Mouse (Mus musculus) limb, embryonic 14.5 days (tissue): Measurements from ENCODE around the gene C530008M17Rik. TPM values are rescaled to one million over a fixed set of nuclear protein-coding genes. Genes with fewer than 3 reads are reported as not detected.
A peak's percentile ranks its signal among the peaks of the same experiment; 100 is the strongest.

ENCODE experiments used
- ATAC-seq: fragments of 200-750 bp; cut with Nextera tagmentation; 2 replicates; pipeline ENCODE4 v1.8.0; 2017; ENCODE audit warnings: low read depth, moderate number of reproducible peaks, moderate TSS enrichment; ENCODE audit not compliant: low FRiP score
- DNase-seq: peaks from one replicate; pipeline ENCODE4 v3.0.0-alpha.2; 2015; ENCODE audit warnings: low spot score
- H3K27ac ChIP-seq: fragments of 300-500 bp; sonication (generic); replicated peaks from 2 replicates; pipeline ENCODE4 v1.5.1; 2014; ENCODE audit warnings: low read depth, mild to moderate bottlenecking, low read length, moderate library complexity, mixed read lengths
- H3K27me3 ChIP-seq: fragments of 300-500 bp; sonication (generic); 2 replicates; pipeline ENCODE4 v1.6.1; 2014; ENCODE audit warnings: low read length, mixed read lengths; ENCODE audit not compliant: control insufficient read depth, insufficient read depth
- H3K36me3 ChIP-seq: fragments of 300-500 bp; sonication (generic); 2 replicates; pipeline ENCODE4 v1.6.1; 2014; ENCODE audit warnings: mild to moderate bottlenecking, low read length, moderate library complexity, mixed read lengths; ENCODE audit not compliant: control insufficient read depth, insufficient read depth
- H3K4me1 ChIP-seq: fragments of 300-500 bp; sonication (generic); 2 replicates; pipeline ENCODE4 v1.6.1; 2014; ENCODE audit warnings: antibody characterized with exemption, low read length, mixed read lengths; ENCODE audit not compliant: control insufficient read depth, insufficient read depth
- H3K4me2 ChIP-seq: fragments of 300-500 bp; sonication (generic); replicated peaks from 2 replicates; pipeline ENCODE4 v1.6.1; 2014; ENCODE audit warnings: low read depth, mild to moderate bottlenecking, low read length, moderate library complexity; ENCODE audit not compliant: severe bottlenecking
- H3K4me3 ChIP-seq: fragments of 300-500 bp; sonication (generic); replicated peaks from 2 replicates; pipeline ENCODE4 v1.5.1; 2014; ENCODE audit warnings: low read length
- H3K9ac ChIP-seq: fragments of 300-500 bp; sonication (generic); 2 replicates; pipeline ENCODE4 v1.6.1; 2014; ENCODE audit warnings: mild to moderate bottlenecking, low read depth, low read length, moderate library complexity; ENCODE audit not compliant: severe bottlenecking
- H3K9me3 ChIP-seq: fragments of 300-500 bp; sonication (generic); 2 replicates; pipeline ENCODE4 v1.6.1; 2016; ENCODE audit warnings: low read length; ENCODE audit not compliant: control insufficient read depth
- POLR2A ChIP-seq: fragments of 200-500 bp; IDR thresholded peaks from 2 replicates; pipeline ENCODE4 v1.8.0; 2012; ENCODE audit warnings: inconsistent platforms, mild to moderate bottlenecking, moderate library complexity, borderline replicate concordance; ENCODE audit not compliant: insufficient read depth, insufficient read length; ENCODE audit errors: extremely low read depth
- WGBS: fragments of 180-500 bp; shearing (Covaris S2); extraction: QIAGEN DNeasy Blood & Tissue Kit; methylation state at CpG from one replicate; pipeline ENCODE4 v1.1.7; 2014; 5-methylcytosine and 5-hydroxymethylcytosine counted together
- polyA plus RNA-seq, 2 experiments: library from polyadenylated mRNA; depleted of rRNA in 1 of 2; stranded (reverse) in 1 of 2; unstranded in 1 of 2; fragments of >200 nt; fragmentation: Nextera tagmentation in 1 of 2; extraction: Ambion mirVana in 1 of 2; gene quantifications; 2 replicates each; pipeline versions ENCODE4 v1.2.1 to v1.2.3; 2012 to 2014

The C530008M17Rik gene
- polyA plus RNA-seq, 2 experiments, result 12.6 to 26.5 TPM

DNA sequence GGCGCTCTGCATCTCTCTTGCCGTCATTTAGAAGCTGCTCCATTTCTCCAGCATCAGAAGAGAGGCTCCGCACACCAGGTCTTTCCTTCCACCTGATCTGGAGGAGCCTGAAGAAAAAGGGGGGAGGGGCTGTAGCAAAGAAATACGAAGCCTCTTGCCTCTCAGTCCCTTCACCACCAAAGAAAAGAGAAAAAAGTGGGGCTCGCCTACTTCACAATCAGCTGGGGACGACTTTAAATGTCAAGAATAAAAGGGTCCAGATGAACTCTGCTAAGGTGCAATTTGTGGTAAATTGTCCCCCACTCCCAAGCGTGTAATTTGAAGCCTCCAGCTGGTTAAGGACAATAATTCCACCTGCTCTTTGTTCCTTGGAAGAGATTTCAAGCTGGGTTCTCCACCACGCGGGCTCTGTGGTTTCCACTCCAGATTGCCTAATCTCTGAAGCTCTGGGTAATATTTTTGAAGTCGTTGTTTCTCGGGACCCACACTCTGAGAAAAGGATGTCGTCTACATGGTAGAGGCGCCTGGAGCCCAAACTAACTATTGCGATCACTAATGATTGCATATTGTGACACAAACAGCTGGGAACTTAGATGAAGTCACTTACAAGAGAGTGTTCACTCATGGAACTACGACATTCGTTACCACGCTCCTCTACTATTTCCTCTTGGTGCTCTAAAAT, 176.4 kb downstream of the C530008M17Rik start:
- Histone ChIP-seq H3K4me3 (no peak overlapping the region), H3K4me1 (no peaks in the 10 kb centered on the region), H3K36me3 (no peaks in the 10 kb centered on the region), H3K27me3 (no peaks in the 10 kb centered on the region), H3K4me2 (no peak overlapping the region), H3K9ac (no peak overlapping the region), H3K27ac (no peak overlapping the region), H3K9me3 (no peaks in the 10 kb centered on the region)
- no peak for TF ChIP-seq POLR2A
- ATAC-seq (no peak), DNase-seq (no peak)
- 62% methylated on average over 17 of the region's 17 CpGs for WGBS

DNA sequence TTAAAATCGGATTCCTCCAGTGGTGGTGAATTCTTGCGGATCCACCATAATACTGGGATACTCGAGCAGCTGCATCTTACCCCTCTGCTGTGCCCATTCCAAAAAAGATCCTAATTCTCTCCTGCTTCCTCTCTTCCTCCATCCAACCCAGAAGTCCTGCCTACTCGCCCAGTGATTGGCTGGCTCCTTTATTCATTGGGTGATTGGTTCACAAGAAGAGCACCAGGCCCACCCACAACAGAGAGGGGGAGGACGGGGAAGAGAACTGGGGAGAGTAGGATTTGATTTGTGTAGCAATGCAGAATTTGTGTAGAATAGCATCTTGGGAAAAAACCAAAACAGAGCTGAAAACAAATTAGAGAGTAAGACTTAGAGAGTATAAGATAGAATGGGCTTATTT, 180.7 kb downstream of the C530008M17Rik start:
- Histone ChIP-seq H3K27ac (no peak overlapping the region), H3K4me3 (no peak overlapping the region), H3K9ac (no peak overlapping the region), H3K9me3 (no peaks in the 10 kb centered on the region), H3K36me3 (no peaks in the 10 kb centered on the region), H3K4me2 (no peak overlapping the region), H3K4me1 (no peaks in the 10 kb centered on the region), H3K27me3 (no peaks in the 10 kb centered on the region)
- ATAC-seq, result no peak
- no peak for TF ChIP-seq POLR2A
- DNase-seq, result no peak
- 63% methylated on average over 5 of the region's 5 CpGs for WGBS

DNA sequence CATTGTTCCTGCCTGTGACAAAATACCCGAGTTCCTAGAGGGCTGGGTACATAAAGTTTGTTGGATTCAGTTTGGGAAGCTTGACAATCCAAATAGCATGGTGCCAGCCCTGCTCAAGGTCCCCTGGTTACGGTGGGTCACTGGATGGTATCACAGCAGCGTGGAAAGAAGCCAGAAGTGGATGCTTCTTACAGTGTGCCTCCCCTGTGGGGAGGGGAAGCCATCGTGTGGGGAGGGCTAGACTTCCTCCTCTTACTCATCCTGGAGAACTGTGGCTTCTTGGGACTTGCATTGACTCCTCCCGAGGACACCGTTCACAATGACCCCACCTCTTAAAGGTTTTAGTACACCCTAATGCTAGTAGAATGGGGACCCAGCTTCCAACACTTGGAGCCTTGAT, 183.5 kb downstream of the C530008M17Rik start:
- no peak for ATAC-seq
- Histone ChIP-seq H3K4me3 (no peak overlapping the region), H3K4me2 (no peak overlapping the region), H3K27ac (no peak overlapping the region), H3K9ac (no peak overlapping the region), H3K36me3 (no peaks in the 10 kb centered on the region), H3K4me1 (no peaks in the 10 kb centered on the region), H3K27me3 (no peaks in the 10 kb centered on the region), H3K9me3 (no peaks in the 10 kb centered on the region)
- DNase-seq, result no peak
- WGBS, result 81% methylated on average over 6 of the region's 6 CpGs
- TF ChIP-seq POLR2A, result no peak

DNA sequence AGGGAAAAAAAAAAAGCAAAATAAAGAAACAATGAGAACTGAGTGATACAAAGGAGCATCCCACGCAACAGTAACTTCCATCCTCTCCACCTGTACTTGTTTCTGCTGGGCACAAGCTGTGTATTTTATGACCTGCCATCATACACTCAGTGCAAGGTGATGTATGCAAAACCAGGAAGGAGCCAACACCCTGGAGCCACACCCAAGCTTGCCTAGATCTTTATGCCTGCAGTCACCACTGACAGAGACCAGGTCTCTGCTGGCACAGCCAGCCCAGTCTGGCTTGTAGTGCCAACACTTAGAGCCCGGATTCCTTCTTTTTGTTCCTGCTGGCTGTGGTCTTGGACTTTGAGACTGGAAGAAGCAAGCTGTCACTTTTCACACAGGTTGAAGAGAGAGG, 185.5 kb downstream of the C530008M17Rik start:
- ATAC-seq (no peak), DNase-seq (no peak)
- no peaks in the 10 kb centered on the region for H3K4me1 ChIP-seq
- no peak overlapping the region for H3K9ac ChIP-seq
- no peaks in the 10 kb centered on the region for H3K9me3 ChIP-seq
- no peak for TF ChIP-seq POLR2A
- no peak overlapping the region for H3K4me2 ChIP-seq
- WGBS, result 82% methylated on average over 2 of the region's 2 CpGs
- no peaks in the 10 kb centered on the region for H3K27me3 ChIP-seq
- no peaks in the 10 kb centered on the region for H3K36me3 ChIP-seq
- no peak overlapping the region for H3K4me3 ChIP-seq
- no peak overlapping the region for H3K27ac ChIP-seq

DNA sequence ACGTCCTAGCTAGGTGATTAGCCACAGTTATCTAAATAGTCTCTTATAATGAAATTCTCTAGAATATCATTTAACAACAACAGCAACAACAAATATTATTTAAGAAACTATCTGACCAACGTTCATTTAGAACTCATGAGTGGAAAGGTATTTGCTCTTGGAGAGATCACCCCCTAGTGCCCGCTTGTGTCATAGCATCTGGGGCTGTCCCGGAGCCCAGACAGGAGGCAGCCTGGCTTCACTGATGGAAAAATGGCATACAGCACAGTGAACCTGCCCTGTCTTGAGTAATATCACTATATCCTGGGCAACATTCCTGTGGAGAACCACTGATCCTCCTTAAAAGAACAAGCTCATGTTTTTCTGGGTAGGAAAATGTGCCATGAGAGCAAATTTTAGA, 187.1 kb downstream of the C530008M17Rik start:
- H3K36me3 ChIP-seq, result no peaks in the 10 kb centered on the region
- H3K4me2 ChIP-seq, result no peak overlapping the region
- no peak overlapping the region for H3K27ac ChIP-seq
- H3K9ac ChIP-seq, result no peak overlapping the region
- H3K4me3 ChIP-seq, result no peak overlapping the region
- 18% methylated on average over 4 of the region's 4 CpGs for WGBS
- ATAC-seq, result peak; percentile 70; the same call in 1 of the 2 replicates
- no peak for TF ChIP-seq POLR2A
- no peaks in the 10 kb centered on the region for H3K27me3 ChIP-seq
- peak; percentile 72 for DNase-seq
- H3K9me3 ChIP-seq, result no peaks in the 10 kb centered on the region
- no peaks in the 10 kb centered on the region for H3K4me1 ChIP-seq

DNA sequence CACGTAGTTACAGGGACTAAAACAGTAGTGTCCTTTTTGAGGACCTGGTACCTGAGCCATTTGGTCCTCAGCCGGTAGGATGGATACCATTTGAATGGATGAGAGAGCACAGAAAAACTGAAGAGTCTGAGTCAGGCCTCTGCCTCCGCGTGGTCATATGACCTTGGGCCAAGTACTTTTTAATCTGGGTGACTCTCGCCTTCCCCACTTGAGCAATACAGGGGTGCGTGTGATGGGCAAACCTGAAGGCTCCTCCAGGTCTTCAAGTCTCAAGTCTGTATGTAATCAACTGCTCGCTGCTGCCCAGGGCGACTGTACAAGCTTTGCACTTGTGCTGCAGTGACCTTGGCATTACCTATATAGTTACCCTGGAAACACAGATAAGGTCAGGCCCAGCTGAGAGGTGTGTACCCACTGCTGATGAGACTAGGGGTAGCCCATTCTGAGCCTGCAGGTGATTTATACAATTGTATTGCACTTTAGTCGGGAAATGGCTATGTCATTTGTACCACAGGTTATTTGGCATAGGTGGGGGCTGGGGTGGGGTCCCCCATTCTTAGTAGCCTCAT, 187.6 kb downstream of the C530008M17Rik start:
- no peak for ATAC-seq
- H3K4me2 ChIP-seq, result no peak overlapping the region

More for the DNA sequence above, 187.6 kb downstream of the C530008M17Rik start:
- H3K36me3 ChIP-seq, result no peaks in the 10 kb centered on the region
- H3K4me3 ChIP-seq, result no peak overlapping the region
- 94% methylated on average over 9 of the region's 9 CpGs for WGBS
- no peak overlapping the region for H3K9ac ChIP-seq
- no peak for TF ChIP-seq POLR2A
- no peaks in the 10 kb centered on the region for H3K27me3 ChIP-seq
- no peaks in the 10 kb centered on the region for H3K9me3 ChIP-seq
- H3K4me1 ChIP-seq, result no peaks in the 10 kb centered on the region
- DNase-seq, result no peak
- H3K27ac ChIP-seq, result no peak overlapping the region
